Mouse (Mus musculus) embryonic facial prominence, embryonic 11.5 days (tissue): ENCODE results near the gene Idh3g. TPM values are rescaled to one million over a fixed set of nuclear protein-coding genes. Genes with fewer than 3 reads are reported as not detected.

Experiments used
- ATAC-seq: fragments of 200-750 bp; cut with Nextera tagmentation; replicated peaks from 2 replicates; pipeline ENCODE4 v1.8.0; 2017; ENCODE audit warnings: low read depth; ENCODE audit not compliant: insufficient number of reproducible peaks, low FRiP score, low TSS enrichment
- DNase-seq: peaks from one replicate; pipeline ENCODE4 v3.0.0-alpha.2; 2015; ENCODE audit warnings: low spot score
- H3K27ac ChIP-seq: fragments of 300-500 bp; sonication (generic); replicated peaks from 2 replicates; pipeline ENCODE4 v1.5.1; 2014; ENCODE audit warnings: mild to moderate bottlenecking, low read depth, low read length, control low read depth
- H3K27me3 ChIP-seq: fragments of 300-500 bp; sonication (generic); 2 replicates; pipeline ENCODE4 v1.6.1; 2014; ENCODE audit warnings: mild to moderate bottlenecking, low read length, moderate library complexity, mixed read lengths; ENCODE audit not compliant: control insufficient read depth, insufficient read depth
- H3K36me3 ChIP-seq: fragments of 300-500 bp; sonication (generic); replicated peaks from 2 replicates; pipeline ENCODE4 v1.6.1; 2014; ENCODE audit warnings: low read depth, mild to moderate bottlenecking, low read length, moderate library complexity, mixed read lengths; ENCODE audit not compliant: control insufficient read depth, insufficient read depth
- H3K4me1 ChIP-seq: fragments of 300-500 bp; sonication (generic); 2 replicates; pipeline ENCODE4 v1.6.1; 2014; ENCODE audit warnings: low read length, mixed read lengths; ENCODE audit not compliant: control insufficient read depth, insufficient read depth
- H3K4me2 ChIP-seq: fragments of 300-500 bp; sonication (generic); 2 replicates; pipeline ENCODE4 v1.6.1; 2014; ENCODE audit warnings: low read depth, mild to moderate bottlenecking, control low read depth, low read length, moderate library complexity
- H3K4me3 ChIP-seq: fragments of 300-500 bp; sonication (generic); 2 replicates; pipeline ENCODE4 v1.5.1; 2014; ENCODE audit warnings: low read depth, low read length, control low read depth
- H3K9ac ChIP-seq: fragments of 300-500 bp; sonication (generic); replicated peaks from 2 replicates; pipeline ENCODE4 v1.6.1; 2014; ENCODE audit warnings: mild to moderate bottlenecking, control low read depth, low read length
- H3K9me3 ChIP-seq: fragments of 300-500 bp; sonication (generic); replicated peaks from 2 replicates; pipeline ENCODE4 v1.6.1; 2016; ENCODE audit warnings: mild to moderate bottlenecking, low read length, inconsistent platforms, mixed read lengths; ENCODE audit not compliant: control insufficient read depth
- WGBS: fragments of 180-500 bp; shearing (Covaris S2); extraction: QIAGEN DNeasy Blood & Tissue Kit; methylation state at CpG from one replicate; pipeline ENCODE4 v1.1.7; 2014; 5-methylcytosine and 5-hydroxymethylcytosine counted together
- polyA plus RNA-seq: library from polyadenylated mRNA; unstranded; fragments of >200 nt; fragmentation: Nextera tagmentation; extraction: Ambion mirVana; gene quantifications from 2 replicates; pipeline ENCODE4 v1.2.1, GENCODE M21; 2014

The Idh3g gene
- polyA plus RNA-seq, 1 experiment from 2014 or later = 182 TPM

GRCm38 (mm10) chrX:73774802-73775483 lies 11.8 kb downstream of the Idh3g start:
- Histone ChIP-seq H3K4me1 (no peaks in the 10 kb centered on the region), H3K36me3 (no peaks in the 10 kb centered on the region), H3K9me3 (no peaks in the 10 kb centered on the region), H3K27ac (no peak overlapping the region), H3K4me3 (no peak overlapping the region), H3K9ac (no peak overlapping the region), H3K27me3 (no peaks in the 10 kb centered on the region), H3K4me2 (no peak overlapping the region)
- 77% methylated on average over 10 of the region's 10 CpGs for WGBS
- ATAC-seq (no peak; the same call in 1 of the 2 replicates), DNase-seq (no peak)

GRCm38 (mm10) chrX:73774168-73774760 lies 12.4 kb downstream of the Idh3g start, which contains the start of gene Srpk3:
Gene Srpk3 (plus strand): TSS chrX:73774405.
- Histone ChIP-seq H3K4me2 (no peak within 1 kb of the TSS), H3K4me1 (no peaks in the 10 kb centered on the region), H3K36me3 (no peaks in the 10 kb centered on the region), H3K4me3 (no peak within 1 kb of the TSS), H3K27me3 (no peaks in the 10 kb centered on the region), H3K9ac (no peak within 1 kb of the TSS), H3K9me3 (no peaks in the 10 kb centered on the region), H3K27ac (no peak within 1 kb of the TSS)
- ATAC-seq = no peak
- DNase-seq = no peak
- 74% methylated on average over 9 of the region's 9 CpGs for WGBS

- WGBS = 64% methylated on average over 9 of the region's 9 CpGs
- no peaks in the 10 kb centered on the region for H3K4me1 ChIP-seq
- no peaks in the 10 kb centered on the region for H3K27me3 ChIP-seq
- DNase-seq (peak; percentile 3), ATAC-seq (no peak)
- H3K36me3 ChIP-seq = no peaks in the 10 kb centered on the region
- no peaks in the 10 kb centered on the region for H3K9me3 ChIP-seq
- no peak overlapping the region for H3K27ac ChIP-seq
- H3K4me2 ChIP-seq = no peak overlapping the region
- H3K9ac ChIP-seq = no peak overlapping the region
- no peak overlapping the region for H3K4me3 ChIP-seq
Measured at GRCm38 (mm10) chrX:73767267-73767666, 19.4 kb downstream of the Idh3g start.

GRCm38 (mm10) chrX:73765311-73765710 lies 21.4 kb downstream of the Idh3g start:
- ATAC-seq = no peak
- Histone ChIP-seq H3K9ac (no peak overlapping the region), H3K4me1 (no peaks in the 10 kb centered on the region), H3K36me3 (no peaks in the 10 kb centered on the region), H3K4me2 (no peak overlapping the region), H3K4me3 (no peak overlapping the region), H3K27me3 (no peaks in the 10 kb centered on the region), H3K27ac (no peak overlapping the region), H3K9me3 (no peaks in the 10 kb centered on the region)
- no peak for DNase-seq
- 63% methylated on average over 1 of the region's 1 CpGs for WGBS

GRCm38 (mm10) chrX:73758611-73759290 lies 27.9 kb downstream of the Idh3g start:
- 80% methylated on average over 13 of the region's 13 CpGs for WGBS

DNA sequence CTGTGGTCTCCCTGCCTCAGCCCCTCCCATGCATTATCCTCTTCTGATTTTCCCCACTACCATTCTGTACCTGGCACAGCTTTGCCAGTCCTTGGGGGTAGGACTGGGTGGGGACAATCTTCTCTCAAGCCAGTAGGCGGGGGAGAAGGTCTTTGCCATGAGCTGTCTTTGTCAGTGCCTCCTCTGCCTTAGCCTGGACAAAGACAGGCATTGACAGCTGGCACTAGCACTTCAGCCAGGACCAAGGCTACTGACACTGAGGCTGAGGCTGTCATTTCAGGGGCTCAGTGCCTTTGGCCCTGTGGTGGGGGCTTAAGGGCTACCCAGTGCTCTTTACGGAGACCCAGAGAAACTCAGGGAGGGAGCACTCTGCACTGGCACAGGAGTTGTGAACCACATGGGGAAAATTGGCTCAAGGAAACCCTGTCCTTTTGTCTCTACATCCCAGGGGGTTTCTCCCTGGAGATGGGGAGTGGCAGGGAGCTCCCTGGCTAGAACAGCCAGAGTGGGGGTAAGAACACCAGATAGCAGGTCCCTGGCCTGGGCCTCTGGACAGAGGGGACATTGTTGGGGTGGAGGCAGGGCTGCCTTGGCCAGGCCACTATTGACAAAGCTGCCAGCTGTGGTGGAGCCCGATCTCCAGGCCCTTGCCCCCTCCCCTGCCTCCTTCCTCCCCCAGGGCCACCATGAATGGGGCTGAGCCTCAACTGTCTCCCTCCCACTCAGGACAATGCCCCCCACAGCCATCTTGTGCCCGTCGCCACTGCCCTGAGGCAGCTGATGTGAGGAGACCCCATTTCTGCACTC lies 30.2 kb downstream of the Idh3g start, which contains the start of gene Plxnb3:
Plxnb3 (plus strand) TSS at position 757 of the 807 bp plus-strand sequence.
- WGBS = 58% methylated on average over 4 of the region's 5 CpGs
- no peak within 1 kb of the TSS for H3K27ac ChIP-seq
- H3K9ac ChIP-seq = no peak within 1 kb of the TSS
- H3K4me3 ChIP-seq = no peak within 1 kb of the TSS
- no peak for ATAC-seq
- H3K9me3 ChIP-seq = no peaks in the 10 kb centered on the region
- H3K4me1 ChIP-seq = no peaks in the 10 kb centered on the region
- H3K36me3 ChIP-seq = no peaks in the 10 kb centered on the region
- H3K4me2 ChIP-seq = no peak within 1 kb of the TSS
- DNase-seq = no peak
- H3K27me3 ChIP-seq = no peaks in the 10 kb centered on the region

More at GRCm38 (mm10) chrX:73758611-73759290, 27.9 kb downstream of the Idh3g start:
- DNase-seq (no peak), ATAC-seq (no peak)
- no peaks in the 10 kb centered on the region for H3K4me1 ChIP-seq
- no peak overlapping the region for H3K4me2 ChIP-seq
- no peak overlapping the region for H3K27ac ChIP-seq
- H3K9ac ChIP-seq = no peak overlapping the region
- no peaks in the 10 kb centered on the region for H3K36me3 ChIP-seq
- no peaks in the 10 kb centered on the region for H3K9me3 ChIP-seq
- no peak overlapping the region for H3K4me3 ChIP-seq
- no peaks in the 10 kb centered on the region for H3K27me3 ChIP-seq

DNA sequence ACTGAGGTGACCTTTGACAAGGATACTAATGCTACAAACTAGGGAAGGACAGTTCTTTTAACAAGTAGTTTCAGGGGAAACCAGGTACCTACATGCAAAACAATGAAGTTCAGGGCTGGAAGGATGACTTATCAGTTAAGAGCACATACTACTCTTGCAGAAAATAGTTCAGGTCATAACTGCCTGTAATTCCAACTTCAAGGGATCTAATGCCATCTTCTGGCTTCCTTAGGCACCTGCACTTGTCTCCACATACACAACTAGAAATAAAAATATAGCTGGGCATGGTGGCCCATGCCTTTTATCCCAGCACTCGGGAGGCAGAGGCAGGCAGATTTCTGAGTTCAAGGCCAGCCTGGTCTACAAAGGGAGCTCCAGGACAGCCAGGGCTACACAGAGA lies 37.7 kb downstream of the Idh3g start:
- Histone ChIP-seq H3K27me3 (no peaks in the 10 kb centered on the region), H3K27ac (no peak overlapping the region), H3K4me2 (no peak overlapping the region), H3K9me3 (no peaks in the 10 kb centered on the region), H3K4me3 (no peak overlapping the region), H3K9ac (no peak overlapping the region), H3K4me1 (no peaks in the 10 kb centered on the region), H3K36me3 (no peaks in the 10 kb centered on the region)
- 78% methylated on average over 1 of the region's 1 CpGs for WGBS
- DNase-seq = no peak
- ATAC-seq = no peak
